Mouse (Mus musculus) CH12.LX (cell line): Measurements from ENCODE around the gene Lpxn. TPM values are rescaled to one million over a fixed set of nuclear protein-coding genes. Genes with fewer than 3 reads are reported as not detected.

Experiments used
- DNase-seq: peaks from one replicate; pipeline ENCODE4 v3.0.0-alpha.2; 2013; ENCODE audit errors: extremely low read depth
- H3K27ac ChIP-seq: 2 replicates; pipeline ENCODE4 v1.5.1; 2012; ENCODE audit warnings: low read depth, mild to moderate bottlenecking, control low read depth, moderate library complexity; ENCODE audit not compliant: insufficient read depth
- H3K27me3 ChIP-seq: replicated peaks from 2 replicates; pipeline ENCODE3; 2012; ENCODE audit warnings: inconsistent platforms
- H3K36me3 ChIP-seq, 2 experiments: replicated peaks in 1 of 2; 2 replicates each; pipeline versions ENCODE3 to v1.6.1; 2012; ENCODE audit warnings: inconsistent platforms in 1 of 2, low read length in 1 of 2, mild to moderate bottlenecking in 1 of 2, mixed read lengths in 1 of 2, moderate library complexity in 1 of 2; ENCODE audit not compliant: control insufficient read depth in 1 of 2, insufficient read depth in 1 of 2
- H3K4me1 ChIP-seq, 2 experiments: 2 replicates each; pipeline ENCODE4 v1.6.1; 2012; ENCODE audit warnings: inconsistent platforms in 1 of 2, moderate library complexity in 1 of 2; ENCODE audit not compliant: insufficient read depth in 2 of 2, control insufficient read depth in 1 of 2
- H3K4me2 ChIP-seq: 2 replicates; pipeline ENCODE4 v1.6.1; 2012; ENCODE audit warnings: low read depth, mild to moderate bottlenecking, control low read depth; ENCODE audit not compliant: poor library complexity, insufficient read depth, severe bottlenecking
- H3K4me3 ChIP-seq, 3 experiments: fragments of 150-350 bp in 1 of 3; sonication (generic) in 1 of 3; replicated peaks in 1 of 3; 2 replicates each; pipeline versions ENCODE3 to v1.5.1; 2011 to 2012; ENCODE audit warnings: low read depth in 2 of 3, low read length in 2 of 3, mild to moderate bottlenecking in 2 of 3, moderate library complexity in 2 of 3, control low read depth in 1 of 3, improper control_type of control experiment in 1 of 3, inconsistent platforms in 1 of 3, mixed read lengths in 1 of 3; ENCODE audit not compliant: poor library complexity in 1 of 3
- H3K79me2 ChIP-seq: replicated peaks from 2 replicates; pipeline ENCODE4 v1.6.1; 2012; ENCODE audit warnings: mild to moderate bottlenecking, moderate library complexity; ENCODE audit not compliant: control insufficient read depth, poor library complexity, insufficient read depth, severe bottlenecking; ENCODE audit errors: extremely low read depth
- H3K9ac ChIP-seq: 2 replicates; pipeline ENCODE4 v1.6.1; 2012; ENCODE audit warnings: low read depth, mild to moderate bottlenecking, control low read depth, moderate library complexity; ENCODE audit not compliant: insufficient read depth
- H3K9me3 ChIP-seq: replicated peaks from 2 replicates; pipeline ENCODE3; 2012; ENCODE audit warnings: low read length, inconsistent platforms, mixed read lengths
- BHLHE40 ChIP-seq: IDR thresholded peaks from 2 replicates; pipeline ENCODE4 v1.6.1; 2011; ENCODE audit warnings: mild to moderate bottlenecking, low read depth, low read length, improper control_type of control experiment
- CHD2 ChIP-seq: IDR thresholded peaks from 2 replicates; pipeline ENCODE4 v1.6.1; 2011; ENCODE audit warnings: low read length, improper control_type of control experiment
- CTCF ChIP-seq, 2 experiments: IDR thresholded peaks in 1 of 2; conservative IDR thresholded peaks in 1 of 2; 2 replicates each; pipeline ENCODE4 v1.5.1; 2011 to 2012; ENCODE audit warnings: low read depth in 2 of 2, low read length in 2 of 2, improper control_type of control experiment in 1 of 2, inconsistent platforms in 1 of 2, mild to moderate bottlenecking in 1 of 2, moderate library complexity in 1 of 2
- ELF1 ChIP-seq: IDR thresholded peaks from 2 replicates; pipeline ENCODE4 v1.6.1; 2014; ENCODE audit warnings: low read depth, mild to moderate bottlenecking, inconsistent platforms, low read length, improper control_type of control experiment
- EP300 ChIP-seq: IDR thresholded peaks from 2 replicates; pipeline ENCODE4 v1.6.1; 2011; ENCODE audit warnings: low read length, improper control_type of control experiment
- ETS1 ChIP-seq: conservative IDR thresholded peaks from 2 replicates; pipeline ENCODE4 v1.6.1; 2012; ENCODE audit warnings: low read depth, mild to moderate bottlenecking, inconsistent platforms, low read length, improper control_type of control experiment, moderate library complexity
- GABPA ChIP-seq: IDR thresholded peaks from 2 replicates; pipeline ENCODE4 v1.6.1; 2012; ENCODE audit warnings: low read depth, low read length, improper control_type of control experiment, inconsistent platforms; ENCODE audit not compliant: insufficient replicate concordance
- IRF4 ChIP-seq: IDR thresholded peaks from 2 replicates; pipeline ENCODE4 v1.6.1; 2014; ENCODE audit warnings: low read depth, mild to moderate bottlenecking, inconsistent platforms, low read length, improper control_type of control experiment
- JUN ChIP-seq: IDR thresholded peaks from 2 replicates; pipeline ENCODE4 v1.6.1; 2011; ENCODE audit warnings: low read depth, mild to moderate bottlenecking, low read length, improper control_type of control experiment, moderate library complexity; ENCODE audit not compliant: insufficient read depth
- KAT2A ChIP-seq: IDR thresholded peaks from 2 replicates; pipeline ENCODE4 v1.6.1; 2012; ENCODE audit warnings: low read length, improper control_type of control experiment, inconsistent platforms; ENCODE audit not compliant: insufficient replicate concordance
- MAX ChIP-seq: IDR thresholded peaks from 2 replicates; pipeline ENCODE4 v1.6.1; 2011; ENCODE audit warnings: low read length, improper control_type of control experiment
- MEF2A ChIP-seq: IDR thresholded peaks from 2 replicates; pipeline ENCODE4 v1.6.1; 2014; ENCODE audit warnings: low read depth, mild to moderate bottlenecking, inconsistent platforms, low read length, improper control_type of control experiment, borderline replicate concordance
- MXI1 ChIP-seq: IDR thresholded peaks from 2 replicates; pipeline ENCODE4 v1.6.1; 2011; ENCODE audit warnings: mild to moderate bottlenecking, low read depth, low read length, improper control_type of control experiment
- MYC ChIP-seq: IDR thresholded peaks from 2 replicates; pipeline ENCODE4 v1.6.1; 2011; ENCODE audit warnings: low read depth, mild to moderate bottlenecking, improper control_type of control experiment, low read length
- NELFE ChIP-seq: IDR thresholded peaks from 2 replicates; pipeline ENCODE4 v1.6.1; 2011; ENCODE audit warnings: low read depth, low read length, improper control_type of control experiment
- NRF1 ChIP-seq: IDR thresholded peaks from 2 replicates; pipeline ENCODE4 v1.6.1; 2014; ENCODE audit warnings: low read depth, mild to moderate bottlenecking, inconsistent platforms, low read length, improper control_type of control experiment, moderate library complexity
- PAX5 ChIP-seq: IDR thresholded peaks from 2 replicates; pipeline ENCODE4 v1.6.1; 2012; ENCODE audit warnings: low read length, inconsistent platforms, mixed read lengths
- POLR2A ChIP-seq: IDR thresholded peaks from 2 replicates; pipeline ENCODE4 v1.6.1; 2011; ENCODE audit warnings: low read depth, mild to moderate bottlenecking, improper control_type of control experiment, low read length
- POLR2AphosphoS2 ChIP-seq: IDR thresholded peaks from 2 replicates; pipeline ENCODE4 v1.6.1; 2011; ENCODE audit warnings: low read depth, low read length, improper control_type of control experiment
- RCOR1 ChIP-seq: conservative IDR thresholded peaks from 2 replicates; pipeline ENCODE4 v1.6.1; 2012; ENCODE audit warnings: low read depth, mild to moderate bottlenecking, inconsistent platforms, low read length, improper control_type of control experiment
- SMC3 ChIP-seq: IDR thresholded peaks from 2 replicates; pipeline ENCODE4 v1.6.1; 2011; ENCODE audit warnings: low read depth, low read length, improper control_type of control experiment
- TBP ChIP-seq: conservative IDR thresholded peaks from 2 replicates; pipeline ENCODE4 v1.6.1; 2011; ENCODE audit warnings: low read depth, low read length, improper control_type of control experiment
- TCF12 ChIP-seq: IDR thresholded peaks from 2 replicates; pipeline ENCODE4 v1.6.1; 2014; ENCODE audit warnings: low read depth, mild to moderate bottlenecking, inconsistent platforms, low read length, improper control_type of control experiment
- UBTF ChIP-seq: IDR thresholded peaks from 2 replicates; pipeline ENCODE4 v1.6.1; 2012; ENCODE audit warnings: low read depth, mild to moderate bottlenecking, inconsistent platforms, low read length, improper control_type of control experiment, moderate library complexity
- USF1 ChIP-seq: IDR thresholded peaks from 2 replicates; pipeline ENCODE4 v1.6.1; 2014; ENCODE audit warnings: low read depth, mild to moderate bottlenecking, inconsistent platforms, low read length, improper control_type of control experiment
- USF2 ChIP-seq: conservative IDR thresholded peaks from 2 replicates; pipeline ENCODE4 v1.6.1; 2011; ENCODE audit warnings: low read depth, low read length, improper control_type of control experiment
- ZNF384 ChIP-seq: IDR thresholded peaks from 2 replicates; pipeline ENCODE4 v1.6.1; 2012; ENCODE audit warnings: low read depth, low read length, improper control_type of control experiment, inconsistent platforms
- dilution Hi-C: fragments of 300-500 bp; cut with MboI; formaldehyde crosslinking; loops from 2 replicates; pipeline ENCODE4 v1.14.3; 2020; ENCODE audit warnings: low sequenced_read_pairs; ENCODE audit not compliant: extremely low pct_unique_long_range_greater_than_20kb, extremely low pct_ligation_motif_present
- in situ Hi-C: fragments of 300-500 bp; cut with MboI; formaldehyde crosslinking; loops from 3 replicates; pipeline ENCODE4 v1.14.3; 2019; ENCODE audit warnings: low sequenced_read_pairs, low pct_ligation_motif_present, low pct_unique_long_range_greater_than_20kb, mixed read lengths
- polyA plus RNA-seq: library from polyadenylated mRNA; unstranded; fragments of >175 nt; gene quantifications from 2 replicates; pipeline ENCODE4 v1.2.1, GENCODE M21; 2012; ENCODE audit warnings: low read depth; ENCODE audit not compliant: insufficient read length
- total RNA-seq, 2 experiments: library from RNA; depleted of rRNA; stranded (reverse); fragments of 300-350 nt in 1 of 2; fragments of >200 nt in 1 of 2; gene quantifications; 2 replicates each; pipeline ENCODE4 v1.2.3; 2012 to 2014

Gene Lpxn
- total and polyA plus RNA-seq, 3 experiments: 39.2 to 140 (median 66.4) TPM

DNA sequence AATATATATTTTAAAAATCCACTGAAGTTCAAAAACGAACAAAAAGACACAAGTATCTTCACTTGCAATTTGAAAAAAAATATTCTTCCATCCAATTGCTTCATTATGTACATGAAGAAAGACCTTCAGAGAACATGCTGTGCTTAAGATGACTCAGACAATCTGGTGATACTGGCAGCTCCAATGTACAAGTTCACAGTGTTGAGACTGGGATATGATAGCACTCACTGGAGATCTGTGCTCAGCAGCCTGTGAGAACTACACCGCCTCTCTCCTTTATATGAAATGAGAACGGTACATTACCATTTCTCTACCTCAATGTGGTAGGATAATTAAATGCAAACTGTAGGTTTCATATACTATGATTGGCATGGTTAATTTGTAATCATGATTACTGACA is 6.8 kb downstream of the Lpxn start:
- H3K27ac ChIP-seq: no peak overlapping the region
- dilution Hi-C loops: no loop called here
- no peak for TF ChIP-seq USF2
- no peak for TF ChIP-seq TCF12
- TF ChIP-seq SMC3: no peak
- no peak for TF ChIP-seq NELFE
- no peak for TF ChIP-seq ELF1
- TF ChIP-seq CHD2: no peak
- TF ChIP-seq MXI1: no peak
- TF ChIP-seq EP300: no peak
- no peak for TF ChIP-seq PAX5
- no peak for TF ChIP-seq ETS1
- no peak for TF ChIP-seq MEF2A
- no peak for TF ChIP-seq RCOR1
- no peak for TF ChIP-seq IRF4
- TF ChIP-seq CTCF (conservative IDR thresholded peaks at IDR 0.05 in 1 of 2, IDR thresholded peaks at IDR 0.05 in 1 of 2; ENCODE audit: low read depth in 2 of 2, low read length in 2 of 2): no peak
- no peak for TF ChIP-seq TBP
- no peak for TF ChIP-seq ZNF384
- no peak for TF ChIP-seq MAX
- no peak for TF ChIP-seq GABPA

GRCm38 (mm10) chr19:12804237-12804636 is 8.2 kb downstream of the Lpxn start:
- H3K4me3 ChIP-seq: no peak overlapping the region
- TF ChIP-seq POLR2A (no peak), NRF1 (no peak), SMC3 (no peak), IRF4 (no peak), BHLHE40 (no peak), KAT2A (no peak), ELF1 (no peak), GABPA (no peak), POLR2AphosphoS2 (no peak), UBTF (no peak), MYC (no peak), NELFE (no peak), JUN (no peak), MAX (no peak), MEF2A (no peak), USF1 (no peak)
- no peak overlapping the region for H3K4me2 ChIP-seq
- peaks cover 6 to 31% of the 10 kb centered on the region in 2 experiments for H3K36me3 ChIP-seq
- no peak overlapping the region for H3K9ac ChIP-seq
- peaks cover 15% of the 10 kb centered on the region for H3K79me2 ChIP-seq
- peaks cover 2 to 39% of the 10 kb centered on the region in 2 experiments for H3K4me1 ChIP-seq
- H3K27ac ChIP-seq: no peak overlapping the region
- H3K27me3 ChIP-seq: no peaks in the 10 kb centered on the region
- H3K9me3 ChIP-seq: no peaks in the 10 kb centered on the region
- DNase-seq: no peak
- in situ Hi-C loops (loop anchor here (10.0 kb wide), 1 partner anchor 229 kb away; no protein-coding TSS in a partner anchor), dilution Hi-C loops (no loop called here)

More for the DNA sequence above, 6.8 kb downstream of the Lpxn start:
- Histone ChIP-seq H3K36me3 (peaks cover 3 to 20% of the 10 kb centered on the region in 2 experiments), H3K9ac (no peak overlapping the region), H3K4me3 (no peak overlapping the region), H3K79me2 (peaks cover 23% of the 10 kb centered on the region), H3K9me3 (no peaks in the 10 kb centered on the region), H3K27me3 (no peaks in the 10 kb centered on the region), H3K4me2 (no peak overlapping the region), H3K4me1 (peaks cover 2 to 28% of the 10 kb centered on the region in 2 experiments)
- DNase-seq: no peak
- in situ Hi-C loops: loop anchor here (10.0 kb wide), 1 partner anchor 228 kb away; no protein-coding TSS in a partner anchor
